Mouse (Mus musculus): ENCODE data around the gene Slc6a6.

GRCm38 (mm10) chr6:91788311-91788798 lies 104.5 kb downstream of the Slc6a6 start:
- TF ChIP-seq CTCF (IDR thresholded peaks at IDR 0.05; ENCODE audit: low read depth, low read length) (no peak), POLR2AphosphoS5 (IDR thresholded peaks at IDR 0.05; ENCODE audit: insufficient replicate concordance, low read depth, low read length) (no peak), GATA1 (IDR thresholded peaks at IDR 0.05; ENCODE audit: borderline replicate concordance, low read length) (no peak), TAL1 (conservative IDR thresholded peaks at IDR 0.05; ENCODE audit: low read depth, low read length) (no peak), GATA2 (IDR thresholded peaks at IDR 0.05; ENCODE audit: borderline replicate concordance, low read depth, low read length) (no peak)
